Mouse (Mus musculus) lung, postnatal 4 days (tissue): ENCODE results near the gene Ttf1.

Experiments
- DNase-seq, 2 experiments: peaks; one replicate each; pipeline ENCODE4 v3.0.0; 2021

Ttf1 gene

DNA sequence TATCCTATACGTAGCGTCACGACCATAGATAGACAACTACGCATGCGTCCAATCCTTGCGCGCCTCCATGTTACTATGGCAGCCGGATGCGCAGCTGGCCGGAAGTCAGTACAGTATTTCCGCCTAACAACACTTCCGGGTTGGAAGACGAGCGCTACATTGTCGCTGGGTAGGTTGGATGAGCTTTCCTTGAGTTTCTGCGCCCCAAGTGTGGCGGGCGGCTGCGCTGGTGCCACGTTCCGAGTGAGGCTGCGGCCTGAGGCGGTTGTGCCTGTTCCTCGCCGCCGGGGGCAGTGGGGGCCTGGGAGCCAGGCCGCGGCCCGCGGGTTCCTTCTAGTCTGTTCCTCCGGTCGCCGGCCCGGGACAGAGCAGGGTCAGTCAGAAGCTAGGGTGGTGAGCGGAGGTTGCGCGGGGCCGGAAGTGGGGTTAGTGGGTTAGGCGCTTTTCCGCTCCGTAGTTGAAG, at the start of gene Ttf1:
Gene Ttf1, plus strand, starts transcription at position 128 of the 463 bp plus-strand sequence.
- DNase-seq, result peak; percentile 92 to 94

DNA sequence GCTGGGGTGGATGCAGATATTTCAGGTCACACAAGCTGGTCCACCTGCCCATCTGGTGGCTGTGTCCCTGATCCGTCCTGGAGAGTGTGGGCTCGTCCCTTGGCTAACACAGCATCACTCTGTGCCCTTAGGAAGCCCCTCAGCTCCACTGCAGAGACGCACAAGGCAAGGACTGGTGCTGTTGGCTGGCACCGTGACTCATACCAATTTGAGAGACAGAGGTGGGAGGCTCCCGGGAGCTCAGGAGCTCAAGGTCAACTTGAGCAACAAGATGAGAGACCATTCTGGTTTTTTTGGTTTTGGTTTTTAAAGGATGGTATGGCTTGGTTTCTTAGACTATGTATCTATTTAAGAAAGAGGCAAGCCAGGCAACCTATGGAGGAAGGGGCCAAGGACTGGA, 47.5 kb upstream of the Ttf1 start:
- DNase-seq, result no peak

DNA sequence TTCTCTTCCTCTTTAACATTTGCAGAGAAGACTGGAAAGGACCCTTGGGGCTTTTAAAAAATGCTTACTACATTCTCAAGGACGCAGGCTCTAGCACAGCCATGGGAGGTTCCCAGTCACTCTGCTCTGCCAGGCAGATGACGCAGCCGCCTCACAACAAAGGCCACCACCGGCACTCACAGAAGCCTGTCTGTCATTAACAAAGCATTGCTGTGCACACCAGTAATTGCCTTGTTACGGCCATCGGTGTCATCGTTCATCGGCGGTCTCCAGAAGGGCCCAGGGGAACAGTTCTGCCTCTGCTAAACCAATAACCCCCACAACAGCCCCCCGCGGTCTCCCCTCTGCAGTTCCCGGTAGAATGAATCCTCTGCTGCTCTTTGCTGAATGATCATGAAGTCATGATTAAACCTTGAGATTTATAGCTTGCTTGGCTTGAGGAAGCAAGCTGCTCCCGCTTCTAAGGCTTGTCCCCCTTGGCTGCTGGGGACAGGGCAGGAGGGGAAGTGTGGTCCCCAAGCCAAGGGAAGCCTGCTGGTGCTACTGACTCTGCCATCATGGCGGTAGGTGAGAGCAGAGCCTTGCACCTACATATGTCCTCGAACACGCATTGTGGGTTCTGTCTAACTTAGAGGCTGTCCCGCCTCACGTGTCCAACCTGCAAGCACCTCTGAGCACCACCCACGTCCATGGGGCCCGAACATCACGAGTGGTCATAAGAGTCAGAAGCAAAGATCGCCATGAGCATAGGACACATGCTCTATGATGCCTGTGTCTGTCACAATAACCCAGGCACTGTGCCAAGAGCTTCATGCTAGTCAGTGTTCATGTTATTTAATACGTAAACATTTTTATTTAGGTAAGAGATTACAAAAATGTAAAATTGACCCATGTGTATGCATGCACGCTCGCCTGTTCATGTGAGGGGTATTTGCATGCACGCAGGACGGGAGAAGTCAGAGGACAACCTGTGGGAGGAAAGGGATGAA, 43.2 kb upstream of the Ttf1 start:
- DNase-seq, result no peak

DNA sequence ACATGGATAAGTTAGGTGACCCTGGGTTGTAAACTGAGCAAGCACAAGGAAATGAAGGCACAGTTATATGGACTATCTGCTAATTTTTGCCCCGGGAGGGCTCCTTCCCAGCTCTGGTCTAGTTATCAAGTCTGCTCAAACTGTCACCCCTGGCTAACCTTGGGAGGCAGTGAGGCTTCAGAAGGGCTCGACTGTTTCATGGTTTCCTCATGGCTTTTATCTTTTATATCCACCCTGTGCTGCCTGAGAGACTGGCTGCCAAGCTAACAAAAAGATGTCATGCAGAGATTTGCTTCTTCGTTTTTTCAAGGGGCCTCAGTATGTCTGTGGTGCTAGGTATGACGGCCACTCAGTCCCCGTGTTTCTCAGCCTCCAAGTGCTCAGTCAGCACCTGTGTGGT, 41.4 kb upstream of the Ttf1 start:
- DNase-seq, result no peak

DNA sequence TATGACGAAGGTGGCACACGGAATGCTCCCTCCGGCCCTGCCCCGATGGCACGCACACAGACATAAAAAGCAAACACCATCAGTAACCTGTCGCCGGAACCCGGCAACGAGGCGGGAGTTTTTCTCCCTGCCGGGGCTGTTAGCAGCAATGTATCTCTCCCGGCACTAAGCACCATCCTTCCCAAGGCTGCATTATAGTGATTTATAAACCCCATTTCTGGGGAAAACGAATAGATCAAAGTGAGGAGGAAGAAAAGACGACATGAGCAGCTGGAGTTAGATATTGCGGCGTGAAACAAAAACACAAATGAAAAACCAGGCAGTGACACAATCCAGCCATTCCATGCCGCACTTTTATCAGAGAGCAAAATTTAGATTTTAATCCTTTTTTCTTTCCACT, 39.0 kb upstream of the Ttf1 start:
- DNase-seq, result no peak

DNA sequence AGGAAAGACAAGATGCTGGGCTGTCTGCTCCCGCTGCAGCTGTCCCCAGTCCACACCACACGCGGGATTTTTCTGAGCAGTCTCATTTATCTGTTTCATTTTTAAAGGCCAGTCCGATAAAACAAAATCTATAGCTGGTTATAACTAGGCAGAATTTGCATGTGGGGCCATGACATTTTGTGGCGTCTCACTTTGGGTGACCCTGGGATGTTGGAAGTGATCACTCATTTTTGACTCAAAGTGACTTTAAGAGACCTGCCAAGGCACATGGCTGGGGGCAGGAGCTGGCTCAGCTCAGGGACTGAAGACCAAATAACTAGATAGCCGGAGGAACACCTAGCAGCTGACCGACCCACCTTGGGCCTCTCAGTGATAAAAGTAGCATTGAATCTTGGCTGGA, 37.1 kb upstream of the Ttf1 start:
- no peak for DNase-seq

DNA sequence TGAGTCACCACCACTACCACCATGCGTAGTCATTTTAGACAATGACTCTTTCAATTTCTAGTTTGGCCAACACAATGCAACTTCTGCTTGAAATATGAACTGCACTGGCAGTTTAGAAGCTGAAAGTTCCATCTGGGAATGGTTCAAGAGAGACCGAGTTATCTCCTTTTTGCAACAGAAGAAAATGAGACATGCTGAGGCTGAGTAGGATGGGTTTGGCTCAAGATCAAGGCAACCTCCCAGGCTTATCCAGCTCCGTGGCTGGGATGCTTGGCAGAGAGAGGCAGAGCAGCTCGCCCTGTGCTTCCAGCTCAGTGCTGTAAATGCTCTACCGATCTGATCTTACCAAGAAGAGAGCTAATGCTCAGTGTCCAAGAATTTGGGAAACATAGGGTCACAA, 34.8 kb upstream of the Ttf1 start:
- peak in 1 of 2 experiments; percentile 30 for DNase-seq

DNA sequence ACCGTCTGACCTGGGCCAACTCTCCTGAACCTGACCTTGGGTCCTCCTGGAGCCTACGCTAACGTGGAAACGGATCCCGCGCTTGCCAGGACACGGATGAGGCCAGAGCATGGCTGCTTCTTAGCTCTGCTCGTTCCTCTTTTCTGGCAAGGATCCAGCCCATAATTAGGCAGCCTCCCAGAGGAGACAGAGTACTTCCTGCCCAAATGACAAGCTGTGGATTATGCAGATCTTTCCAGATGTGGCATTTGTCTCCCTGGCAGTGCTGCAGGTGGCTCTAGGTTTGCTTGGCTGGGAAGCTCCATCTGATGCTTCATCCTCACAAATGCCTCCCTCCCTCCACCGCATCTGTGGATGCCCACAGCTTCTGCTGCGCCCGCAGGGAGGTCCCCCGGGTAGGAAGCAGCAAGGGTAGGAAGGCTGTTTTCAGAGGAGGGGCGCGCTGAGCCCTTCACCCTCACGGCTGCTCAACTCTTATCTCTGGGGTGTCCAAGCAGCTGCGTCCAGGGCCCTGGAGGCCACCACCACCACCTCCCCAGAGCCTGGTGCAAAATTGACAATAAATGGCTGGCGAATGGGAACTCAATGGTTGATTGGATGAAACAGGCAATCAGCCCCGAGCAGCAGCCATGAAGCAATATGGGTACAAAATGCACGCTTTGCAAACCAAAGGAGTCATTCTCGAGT, 29.9 kb upstream of the Ttf1 start:
- DNase-seq, result peak; percentile 23 to 36

DNA sequence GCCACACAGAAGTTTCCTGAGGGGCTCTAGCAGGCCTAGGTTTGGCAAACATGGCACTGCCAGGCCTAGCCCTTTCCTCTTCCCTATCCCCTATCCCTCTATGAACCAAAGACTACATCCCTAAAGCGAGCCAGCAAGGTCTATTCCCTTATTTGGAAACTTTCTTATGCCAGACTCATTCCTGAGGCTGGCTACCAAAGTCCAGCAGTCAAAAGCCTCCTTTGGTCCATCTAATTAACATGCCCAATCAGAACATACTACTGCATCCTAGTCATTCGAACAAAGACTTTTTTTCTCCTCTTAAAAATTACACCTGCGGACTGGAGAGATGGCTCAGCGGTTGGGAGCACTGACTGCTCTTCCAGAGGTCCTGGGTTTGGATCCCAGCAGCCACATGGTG, 28.1 kb upstream of the Ttf1 start:
- DNase-seq, result no peak

DNA sequence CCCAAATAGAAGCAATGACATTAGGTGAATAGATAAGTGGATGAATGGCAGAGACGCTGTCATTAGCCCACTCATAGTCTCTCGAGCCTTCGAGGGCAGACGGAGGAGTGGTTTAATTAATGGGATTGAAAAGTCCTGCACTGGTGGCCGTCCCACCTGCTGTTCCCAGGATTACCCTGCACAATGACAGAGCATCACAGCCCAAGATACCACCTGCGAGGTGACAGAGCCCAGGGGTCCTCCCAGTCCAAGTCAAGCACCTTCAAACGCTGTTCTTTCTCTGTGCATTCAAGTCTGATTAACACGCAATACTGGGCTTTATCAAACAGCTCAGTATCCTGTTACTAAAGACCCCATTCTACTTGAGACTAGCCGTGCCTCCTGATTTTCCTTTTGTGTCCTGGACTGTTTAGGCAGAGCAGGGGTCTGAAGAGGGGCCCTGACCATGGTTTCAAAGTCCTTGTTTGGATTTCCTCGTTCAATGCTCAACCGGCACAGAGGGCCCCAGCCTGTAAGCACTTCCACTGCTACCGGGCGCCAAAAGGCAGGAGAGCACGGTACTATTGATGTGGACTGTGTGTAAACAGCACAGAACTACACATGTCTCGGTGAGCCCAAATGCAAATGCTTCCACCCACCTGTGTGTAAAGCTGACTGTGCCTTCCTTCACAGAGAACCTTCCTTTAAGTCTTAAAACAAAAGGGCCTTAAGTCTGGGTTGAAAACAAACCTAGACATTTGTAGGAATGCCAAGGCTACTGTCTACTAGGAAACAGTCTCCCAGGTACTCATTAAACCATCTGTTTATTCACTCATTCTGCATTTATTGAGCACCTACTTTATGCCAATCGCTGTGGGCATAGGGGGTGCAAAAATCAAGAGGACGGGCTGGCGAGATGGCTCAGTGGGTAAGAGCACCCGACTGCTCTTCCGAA, 25.3 kb upstream of the Ttf1 start:
- DNase-seq, result no peak

DNA sequence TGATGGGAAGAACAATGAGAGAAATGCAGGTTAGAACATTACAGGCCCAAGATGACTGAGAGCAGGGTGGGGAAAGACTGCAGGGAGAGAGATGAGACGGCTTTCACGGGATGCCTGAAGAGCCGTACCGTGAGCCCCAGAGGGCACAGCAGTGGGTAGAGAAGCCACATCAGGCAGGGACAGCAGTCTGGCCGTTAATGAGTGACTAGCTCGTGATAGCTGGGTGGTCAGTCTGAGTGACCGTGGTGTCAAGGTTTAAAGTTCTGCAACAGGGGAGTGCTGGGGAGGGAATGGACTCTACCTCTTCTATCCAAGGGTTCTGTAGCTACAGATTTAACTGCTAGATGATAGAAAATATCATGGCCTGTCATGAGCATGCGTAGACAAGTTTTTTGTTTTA, 24.4 kb upstream of the Ttf1 start:
- no peak for DNase-seq

DNA sequence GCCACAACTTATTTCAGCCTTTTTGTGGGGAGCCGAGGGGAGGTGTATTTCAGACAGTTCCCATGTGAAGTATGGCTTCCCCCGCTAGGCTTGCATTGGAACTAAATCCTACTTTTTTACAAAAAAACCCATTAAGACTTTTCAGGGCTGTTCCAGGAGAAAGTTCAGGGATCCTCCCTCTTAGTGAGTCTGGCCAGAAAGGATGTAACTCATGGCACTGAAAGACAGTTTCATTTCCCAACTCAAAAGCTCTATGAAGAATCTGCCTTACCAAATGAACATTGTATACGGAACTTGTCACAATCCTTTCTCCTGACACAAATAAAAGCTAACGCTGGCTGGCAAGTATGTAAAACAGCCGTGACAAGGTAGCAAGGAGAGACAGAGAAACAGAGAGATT, 20.3 kb upstream of the Ttf1 start:
- DNase-seq, result no peak

DNA sequence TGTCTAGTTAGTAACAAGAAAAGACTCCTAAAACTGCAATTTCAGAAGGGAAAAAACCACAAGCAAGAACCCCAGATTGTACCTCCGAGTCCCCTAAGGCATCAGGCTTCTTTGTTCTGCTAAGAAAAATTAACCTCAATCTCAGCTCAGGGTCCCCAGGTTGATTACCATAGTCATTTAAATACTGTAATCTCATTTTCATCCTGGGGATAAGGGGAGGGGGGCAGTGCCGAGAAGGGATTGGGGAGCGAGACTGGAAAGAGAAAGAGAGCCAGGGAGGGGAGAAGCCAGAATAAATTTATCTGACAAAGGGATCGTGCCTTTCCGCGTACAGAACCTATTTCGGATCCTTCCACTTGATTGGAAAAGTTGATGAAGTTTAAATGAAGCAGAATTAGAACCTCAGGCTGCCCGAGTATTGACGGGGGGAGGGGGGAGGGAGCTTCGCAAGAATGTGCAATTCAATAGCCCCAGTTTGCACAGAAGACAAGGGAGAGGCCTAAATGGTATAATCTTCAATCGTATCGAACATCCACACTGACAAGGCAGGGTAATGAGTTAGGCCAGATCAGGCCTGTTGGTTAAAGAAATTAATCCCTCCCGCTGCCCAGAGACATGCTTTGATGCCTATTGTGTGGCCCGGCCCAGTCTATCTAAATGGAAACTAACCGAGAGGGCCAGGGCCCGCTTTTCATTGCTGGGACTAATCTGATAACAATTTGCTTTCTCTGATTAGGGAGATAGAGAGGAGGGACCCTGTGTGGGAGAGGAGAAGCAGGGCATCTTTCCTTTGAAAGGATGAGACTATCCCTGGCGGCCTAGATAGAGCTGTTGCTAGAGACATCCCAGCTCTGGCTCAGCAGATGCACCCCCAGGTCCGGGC, 19.2 kb upstream of the Ttf1 start:
- DNase-seq, result no peak

DNA sequence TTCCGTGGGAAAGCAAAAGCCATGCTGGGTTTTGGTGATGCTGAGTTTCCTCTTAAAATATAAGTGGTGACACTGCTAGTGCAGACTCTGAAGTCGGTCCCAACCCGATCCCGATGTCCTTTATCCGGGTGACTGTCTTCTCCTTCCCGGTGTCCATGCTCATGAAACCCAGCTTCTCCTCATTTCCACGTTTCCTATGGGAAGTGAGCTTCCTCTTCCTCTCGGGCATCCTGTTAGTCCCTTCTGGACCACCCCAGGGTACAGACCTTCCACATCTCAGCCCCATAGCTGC, 18.6 kb upstream of the Ttf1 start:
- no peak for DNase-seq

DNA sequence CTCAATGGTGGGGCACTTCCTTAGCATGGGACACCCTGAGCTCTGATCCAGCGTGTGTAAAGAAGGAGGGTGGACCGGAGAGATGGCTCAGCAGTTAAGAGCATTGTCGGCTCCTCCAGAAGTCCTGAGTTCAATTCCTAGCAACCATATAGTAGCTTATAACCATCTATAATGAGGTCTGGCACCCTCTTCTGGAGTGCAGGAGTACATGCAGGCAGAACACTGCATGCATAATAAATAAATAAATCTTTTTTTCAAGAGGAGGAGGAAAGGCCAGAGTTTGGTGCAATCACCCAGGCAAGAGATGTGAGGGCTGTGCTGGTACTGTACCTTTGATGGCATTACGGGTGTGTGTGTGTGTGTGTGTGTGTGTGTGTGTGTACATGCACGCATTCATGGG, 17.9 kb upstream of the Ttf1 start:
- no peak for DNase-seq

DNA sequence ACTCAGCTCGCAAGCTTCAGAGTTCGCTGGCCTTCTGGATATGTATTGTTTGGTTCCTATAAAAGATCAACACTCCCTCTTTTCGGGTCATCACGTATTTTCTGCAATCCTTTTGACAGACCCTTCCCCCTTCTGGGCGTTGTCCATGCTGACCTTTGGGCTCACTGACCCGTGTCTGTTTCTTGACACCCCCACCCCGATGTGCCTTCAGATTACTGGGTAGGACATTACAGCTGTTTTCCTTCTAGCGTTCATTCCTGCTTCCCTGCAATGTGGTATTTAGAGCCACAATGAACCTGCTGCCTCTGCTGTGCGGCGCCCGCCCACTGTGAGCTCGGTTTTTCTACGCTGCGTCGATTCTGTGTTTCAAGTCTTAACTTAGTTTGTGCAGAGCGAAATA, 13.9 kb upstream of the Ttf1 start:
- DNase-seq, result no peak

DNA sequence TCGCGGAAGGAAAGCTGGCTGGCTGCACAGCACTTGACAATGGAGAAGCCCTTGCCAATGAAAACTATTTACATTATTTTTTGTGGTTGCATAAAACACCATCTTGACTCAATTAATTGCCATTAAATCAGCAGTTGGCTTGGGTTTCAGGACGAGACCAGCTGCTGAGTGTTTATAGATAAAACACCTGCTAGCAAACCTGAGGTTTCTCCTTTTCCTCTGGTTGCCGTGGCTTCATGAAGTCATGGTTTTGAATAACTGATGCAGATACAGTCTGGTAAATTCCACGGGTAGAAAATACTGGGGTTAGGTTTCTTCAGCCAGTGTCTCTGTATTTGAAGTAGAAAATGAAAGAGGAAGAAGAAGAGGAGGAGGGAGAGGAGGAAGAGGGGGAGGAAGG, 8.1 kb upstream of the Ttf1 start:
- no peak for DNase-seq

DNA sequence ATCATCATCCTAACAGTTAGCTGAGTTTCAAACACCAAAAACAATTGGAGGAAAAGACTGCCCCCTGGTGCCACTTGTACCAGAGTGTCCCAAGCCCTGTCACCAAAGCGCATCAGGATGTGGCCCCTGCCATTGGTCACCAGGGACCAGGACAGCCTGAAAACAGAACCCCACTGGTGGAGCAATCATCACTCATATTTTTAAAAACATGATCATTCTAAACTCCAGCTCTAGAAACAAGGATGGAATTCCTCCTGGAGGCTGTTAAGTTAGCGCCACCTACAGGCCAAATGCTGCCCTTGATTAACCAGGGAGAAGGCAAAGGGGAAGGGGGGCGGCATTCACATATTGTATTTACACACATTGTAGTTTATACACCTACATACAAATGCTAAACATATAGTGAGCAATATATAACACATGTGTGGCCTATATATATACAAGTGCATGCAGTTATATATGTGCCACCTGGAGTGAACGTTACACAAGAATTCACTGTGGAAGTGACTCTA, 7.1 kb upstream of the Ttf1 start:
- DNase-seq, result peak; percentile 52 to 73

DNA sequence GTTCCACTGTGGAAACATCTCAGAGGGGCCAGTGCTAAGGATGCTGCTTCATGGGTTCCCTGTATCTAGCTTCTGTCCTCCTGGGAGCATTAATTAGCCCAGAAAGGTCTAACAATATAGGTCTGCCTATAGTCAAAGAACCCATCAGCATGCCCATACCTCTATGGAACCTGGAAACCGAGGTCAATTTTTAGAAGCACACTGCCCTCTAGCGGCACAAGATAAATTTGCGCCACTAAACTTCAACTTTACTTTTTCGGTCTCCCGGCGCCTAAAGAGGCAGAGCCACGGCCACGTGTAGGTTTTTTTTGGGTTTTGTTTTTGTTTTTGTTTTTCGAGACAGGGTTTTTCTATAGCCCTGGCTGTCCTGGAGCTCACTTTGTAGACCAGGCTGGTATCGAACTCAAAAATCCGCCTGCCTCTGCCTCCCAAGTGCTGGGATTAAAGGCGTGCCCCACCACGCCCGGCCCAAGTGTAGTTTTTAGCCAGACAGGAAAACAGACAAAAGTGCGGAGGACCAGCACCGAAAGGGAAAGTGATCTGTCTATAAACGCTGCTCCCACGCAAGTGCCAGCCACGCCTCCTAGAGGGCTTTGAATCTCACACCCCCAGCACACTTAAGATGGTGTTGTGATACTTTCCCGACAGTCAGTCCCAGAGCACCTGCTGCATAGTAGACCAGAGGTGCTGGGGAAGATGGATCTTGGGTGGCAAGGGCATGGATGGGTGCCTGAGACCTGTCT, 6.1 kb upstream of the Ttf1 start:
- DNase-seq, result peak; percentile 24 to 78

DNA sequence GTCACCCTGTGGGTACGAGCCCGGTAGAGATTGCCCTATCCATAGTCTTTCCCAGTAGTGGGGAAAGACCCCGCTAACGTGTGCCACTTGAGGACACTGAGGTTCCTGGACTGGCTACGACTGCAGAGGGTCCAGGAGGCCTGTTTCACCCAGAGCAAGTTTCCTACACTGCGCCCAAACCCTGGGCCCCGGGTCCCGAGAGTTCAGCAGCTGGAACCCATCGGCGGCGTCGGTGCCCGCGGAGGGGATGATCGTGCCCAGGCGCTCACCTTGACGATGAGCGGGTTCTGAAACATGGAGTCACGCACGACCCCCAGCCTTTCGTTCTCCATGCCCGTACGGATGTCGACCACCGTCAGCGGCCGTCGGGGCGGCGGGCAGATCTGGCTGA, 5.5 kb upstream of the Ttf1 start:
- no peak for DNase-seq

DNA sequence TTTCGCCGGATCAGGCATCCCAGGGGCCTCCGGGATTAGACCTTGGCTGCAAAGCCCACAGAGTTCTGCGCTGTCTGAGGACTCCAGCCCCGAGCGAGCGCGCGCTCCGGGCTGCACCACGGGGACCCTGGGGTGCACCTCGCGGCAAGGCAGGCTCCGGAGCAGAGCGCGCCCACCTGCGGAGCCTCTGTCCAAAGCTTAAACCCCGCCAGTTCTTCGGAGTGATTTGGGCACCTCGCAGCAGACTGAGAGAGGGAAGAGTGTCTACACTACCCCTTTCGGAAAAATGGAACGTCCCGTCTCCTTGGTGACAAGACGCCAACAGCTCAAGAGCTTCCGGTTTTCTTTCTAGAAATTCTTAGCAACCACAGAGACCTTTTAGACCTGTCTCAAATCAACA, 5.1 kb upstream of the Ttf1 start, which contains the start of gene Cfap77:
Gene Cfap77, minus strand, starts transcription at position 76 of the 400 bp plus-strand sequence.
- DNase-seq, result peak; percentile 53 to 78
